Mouse (Mus musculus): ENCODE measurements around the gene Metrnl. TPM values are rescaled to one million over a fixed set of nuclear protein-coding genes. Genes with fewer than 3 reads are reported as not detected.

The Metrnl gene
- polyA plus RNA-seq, 1 experiment from 2014 or later = 10.1 TPM

DNA sequence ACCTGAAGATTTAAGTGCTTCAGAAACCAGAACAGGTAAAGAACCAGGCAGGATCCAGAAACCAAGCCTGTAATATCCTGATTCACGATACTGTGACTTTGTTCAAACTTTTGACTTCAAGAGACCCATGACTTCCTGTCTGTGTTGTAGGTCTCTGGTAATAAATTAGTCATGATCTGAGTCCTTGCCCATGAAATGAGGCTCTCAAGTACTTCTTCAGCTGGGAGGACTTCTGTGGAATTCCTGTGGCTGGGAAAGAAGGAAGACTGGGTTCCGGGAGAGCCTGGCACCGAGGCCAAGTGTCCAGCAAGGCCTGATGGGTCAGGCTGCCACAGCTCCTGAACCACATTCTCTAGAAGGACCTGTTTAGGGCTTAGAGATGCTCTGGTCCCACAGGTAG, 19.4 kb downstream of the Metrnl start:
- Histone ChIP-seq H3K4me1 (ENCODE audit: control insufficient read depth, insufficient read depth, low read length) (no peaks in the 10 kb centered on the region), H3K9me3 (replicated peaks; ENCODE audit: control insufficient read depth, low read length) (no peaks in the 10 kb centered on the region), H3K9ac (replicated peaks; ENCODE audit: low read length) (no peak overlapping the region), H3K4me3 (ENCODE audit: low read depth, low read length) (no peak overlapping the region), H3K27me3 (ENCODE audit: control insufficient read depth, insufficient read depth, low read length) (no peaks in the 10 kb centered on the region), H3K36me3 (replicated peaks; ENCODE audit: control insufficient read depth, insufficient read depth, low read depth, low read length) (no peaks in the 10 kb centered on the region), H3K27ac (replicated peaks; ENCODE audit: low read depth, low read length) (no peak overlapping the region), H3K4me2 (ENCODE audit: low read depth, low read length) (no peak overlapping the region)
- ATAC-seq (replicated peaks; ENCODE audit: insufficient number of reproducible peaks, low FRiP score, low TSS enrichment, low read depth) (no peak), DNase-seq (ENCODE audit: low spot score) (no peak)
- WGBS = 94% methylated on average over 3 of the region's 3 CpGs

DNA sequence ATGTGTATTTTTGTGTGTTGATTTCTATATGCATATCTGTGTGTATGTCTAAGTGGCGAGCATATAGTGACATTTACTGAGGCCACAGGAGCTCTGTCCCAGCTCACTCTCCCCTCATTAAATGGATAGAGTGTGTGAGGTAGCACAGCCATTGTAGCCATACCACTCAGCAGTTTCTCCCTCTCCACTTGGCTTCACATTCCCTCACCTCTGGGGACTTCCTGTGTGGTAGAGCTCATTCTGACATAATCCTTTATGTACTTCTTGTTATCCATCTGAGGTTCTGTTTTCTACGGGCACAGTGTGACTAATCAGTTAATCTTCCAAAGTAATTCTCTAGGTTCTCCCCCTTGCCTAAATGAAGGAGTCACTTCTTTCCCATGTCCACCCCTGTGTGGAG, 21.1 kb downstream of the Metrnl start:
- H3K4me2 ChIP-seq (ENCODE audit: low read depth, low read length) = no peak overlapping the region
- no peaks in the 10 kb centered on the region for H3K4me1 ChIP-seq (ENCODE audit: control insufficient read depth, insufficient read depth, low read length)
- no peak for ATAC-seq (replicated peaks; ENCODE audit: insufficient number of reproducible peaks, low FRiP score, low TSS enrichment, low read depth)
- no peaks in the 10 kb centered on the region for H3K36me3 ChIP-seq (replicated peaks; ENCODE audit: control insufficient read depth, insufficient read depth, low read depth, low read length)
- no peaks in the 10 kb centered on the region for H3K27me3 ChIP-seq (ENCODE audit: control insufficient read depth, insufficient read depth, low read length)
- H3K9ac ChIP-seq (replicated peaks; ENCODE audit: low read length) = no peak overlapping the region
- no peak overlapping the region for H3K4me3 ChIP-seq (ENCODE audit: low read depth, low read length)
- 69% methylated on average over 2 of the region's 2 CpGs for WGBS
- no peak overlapping the region for H3K27ac ChIP-seq (replicated peaks; ENCODE audit: low read depth, low read length)
- no peak for DNase-seq (ENCODE audit: low spot score)
- no peaks in the 10 kb centered on the region for H3K9me3 ChIP-seq (replicated peaks; ENCODE audit: control insufficient read depth, low read length)

DNA sequence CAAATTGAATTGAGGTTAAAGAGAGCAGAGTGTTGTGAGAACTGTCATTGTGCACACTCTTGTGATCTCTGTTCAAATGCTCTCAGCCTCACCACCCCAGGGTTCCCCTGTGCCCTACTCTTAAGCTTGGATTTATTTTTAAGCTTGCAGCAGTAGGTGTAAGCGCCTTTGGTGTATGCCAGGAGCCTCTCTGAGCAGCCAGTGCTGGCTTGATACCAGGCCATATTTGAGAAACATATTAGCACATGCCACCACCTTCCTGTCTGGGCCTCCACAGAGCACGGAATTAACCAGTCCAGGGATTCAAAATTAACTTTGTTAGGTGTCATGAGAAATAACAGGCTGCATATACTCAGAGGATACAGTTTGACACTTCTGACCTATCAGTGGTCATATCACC, 25.3 kb downstream of the Metrnl start:
- WGBS = 81% methylated on average over 2 of the region's 2 CpGs
- no peak for ATAC-seq (replicated peaks; ENCODE audit: insufficient number of reproducible peaks, low FRiP score, low TSS enrichment, low read depth)
- no peak overlapping the region for H3K4me2 ChIP-seq (ENCODE audit: low read depth, low read length)

GRCm38 (mm10) chr11:121734184-121734583, 32.8 kb downstream of the Metrnl start:
- H3K36me3 ChIP-seq (replicated peaks; ENCODE audit: control insufficient read depth, insufficient read depth, low read depth, low read length) = no peaks in the 10 kb centered on the region
- ATAC-seq (replicated peaks; ENCODE audit: insufficient number of reproducible peaks, low FRiP score, low TSS enrichment, low read depth) = no peak
- no peak overlapping the region for H3K4me2 ChIP-seq (ENCODE audit: low read depth, low read length)
- no peak for DNase-seq (ENCODE audit: low spot score)
- no peaks in the 10 kb centered on the region for H3K27me3 ChIP-seq (ENCODE audit: control insufficient read depth, insufficient read depth, low read length)
- no peaks in the 10 kb centered on the region for H3K9me3 ChIP-seq (replicated peaks; ENCODE audit: control insufficient read depth, low read length)
- WGBS = 87% methylated on average over 1 of the region's 1 CpGs
- no peak overlapping the region for H3K4me3 ChIP-seq (ENCODE audit: low read depth, low read length)
- H3K9ac ChIP-seq (replicated peaks; ENCODE audit: low read length) = no peak overlapping the region
- H3K27ac ChIP-seq (replicated peaks; ENCODE audit: low read depth, low read length) = no peak overlapping the region
- no peaks in the 10 kb centered on the region for H3K4me1 ChIP-seq (ENCODE audit: control insufficient read depth, insufficient read depth, low read length)

More for the DNA sequence above, 25.3 kb downstream of the Metrnl start:
- Histone ChIP-seq H3K9ac (replicated peaks; ENCODE audit: low read length) (no peak overlapping the region), H3K4me1 (ENCODE audit: control insufficient read depth, insufficient read depth, low read length) (no peaks in the 10 kb centered on the region), H3K36me3 (replicated peaks; ENCODE audit: control insufficient read depth, insufficient read depth, low read depth, low read length) (no peaks in the 10 kb centered on the region), H3K4me3 (ENCODE audit: low read depth, low read length) (no peak overlapping the region), H3K9me3 (replicated peaks; ENCODE audit: control insufficient read depth, low read length) (no peaks in the 10 kb centered on the region), H3K27ac (replicated peaks; ENCODE audit: low read depth, low read length) (no peak overlapping the region), H3K27me3 (ENCODE audit: control insufficient read depth, insufficient read depth, low read length) (no peaks in the 10 kb centered on the region)
- DNase-seq (ENCODE audit: low spot score) = no peak

GRCm38 (mm10) chr11:121734892-121735291, 33.5 kb downstream of the Metrnl start:
- Histone ChIP-seq H3K27me3 (ENCODE audit: control insufficient read depth, insufficient read depth, low read length) (no peaks in the 10 kb centered on the region), H3K9ac (replicated peaks; ENCODE audit: low read length) (no peak overlapping the region), H3K4me3 (ENCODE audit: low read depth, low read length) (no peak overlapping the region), H3K4me2 (ENCODE audit: low read depth, low read length) (no peak overlapping the region), H3K36me3 (replicated peaks; ENCODE audit: control insufficient read depth, insufficient read depth, low read depth, low read length) (no peaks in the 10 kb centered on the region), H3K27ac (replicated peaks; ENCODE audit: low read depth, low read length) (no peak overlapping the region), H3K4me1 (ENCODE audit: control insufficient read depth, insufficient read depth, low read length) (no peaks in the 10 kb centered on the region), H3K9me3 (replicated peaks; ENCODE audit: control insufficient read depth, low read length) (no peaks in the 10 kb centered on the region)
- ATAC-seq (replicated peaks; ENCODE audit: insufficient number of reproducible peaks, low FRiP score, low TSS enrichment, low read depth) (no peak), DNase-seq (ENCODE audit: low spot score) (no peak)
- 17% methylated on average over 1 of the region's 1 CpGs for WGBS

GRCm38 (mm10) chr11:121738616-121739015, 37.3 kb downstream of the Metrnl start:
- Histone ChIP-seq H3K9ac (replicated peaks; ENCODE audit: low read length) (no peak overlapping the region), H3K4me3 (ENCODE audit: low read depth, low read length) (no peak overlapping the region), H3K4me1 (ENCODE audit: control insufficient read depth, insufficient read depth, low read length) (no peaks in the 10 kb centered on the region), H3K9me3 (replicated peaks; ENCODE audit: control insufficient read depth, low read length) (no peaks in the 10 kb centered on the region), H3K4me2 (ENCODE audit: low read depth, low read length) (no peak overlapping the region), H3K27ac (replicated peaks; ENCODE audit: low read depth, low read length) (no peak overlapping the region), H3K36me3 (replicated peaks; ENCODE audit: control insufficient read depth, insufficient read depth, low read depth, low read length) (no peaks in the 10 kb centered on the region), H3K27me3 (ENCODE audit: control insufficient read depth, insufficient read depth, low read length) (no peaks in the 10 kb centered on the region)
- ATAC-seq (replicated peaks; ENCODE audit: insufficient number of reproducible peaks, low FRiP score, low TSS enrichment, low read depth) (no peak), DNase-seq (ENCODE audit: low spot score) (peak; percentile 2)
- 44% methylated on average over 3 of the region's 3 CpGs for WGBS

DNA sequence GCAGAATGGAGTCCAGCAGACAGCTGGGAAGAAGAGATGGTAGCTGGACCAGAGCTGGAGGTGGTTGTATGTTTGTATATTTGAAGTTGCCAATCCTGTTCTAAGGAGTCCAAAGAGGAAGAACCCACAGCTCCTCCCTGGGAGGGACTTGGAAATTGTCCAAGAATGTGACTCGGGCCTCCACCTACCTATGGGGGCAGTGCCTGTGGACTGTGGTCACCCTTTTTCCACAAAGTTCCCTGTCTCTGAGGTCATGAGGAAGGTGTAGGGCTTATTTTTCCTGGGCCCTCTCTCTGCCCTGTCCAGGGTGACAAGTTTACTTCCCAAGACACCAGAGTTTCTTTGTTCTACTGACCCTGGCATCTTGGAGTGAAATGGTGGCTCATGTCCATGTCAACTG, 39.6 kb downstream of the Metrnl start:
- Histone ChIP-seq H3K27me3 (ENCODE audit: control insufficient read depth, insufficient read depth, low read length) (no peaks in the 10 kb centered on the region), H3K9me3 (replicated peaks; ENCODE audit: control insufficient read depth, low read length) (no peaks in the 10 kb centered on the region), H3K4me3 (ENCODE audit: low read depth, low read length) (no peak overlapping the region), H3K27ac (replicated peaks; ENCODE audit: low read depth, low read length) (no peak overlapping the region), H3K4me2 (ENCODE audit: low read depth, low read length) (no peak overlapping the region), H3K9ac (replicated peaks; ENCODE audit: low read length) (no peak overlapping the region), H3K36me3 (replicated peaks; ENCODE audit: control insufficient read depth, insufficient read depth, low read depth, low read length) (no peaks in the 10 kb centered on the region), H3K4me1 (ENCODE audit: control insufficient read depth, insufficient read depth, low read length) (no peaks in the 10 kb centered on the region)
- DNase-seq (ENCODE audit: low spot score) (no peak), ATAC-seq (replicated peaks; ENCODE audit: insufficient number of reproducible peaks, low FRiP score, low TSS enrichment, low read depth) (no peak)
- WGBS = 47% methylated on average over 1 of the region's 1 CpGs

GRCm38 (mm10) chr11:121741433-121741832, 40.1 kb downstream of the Metrnl start:
- 68% methylated on average over 1 of the region's 1 CpGs for WGBS
- no peaks in the 10 kb centered on the region for H3K4me1 ChIP-seq (ENCODE audit: control insufficient read depth, insufficient read depth, low read length)
- H3K9ac ChIP-seq (replicated peaks; ENCODE audit: low read length) = no peak overlapping the region

More at GRCm38 (mm10) chr11:121741433-121741832, 40.1 kb downstream of the Metrnl start:
- Histone ChIP-seq H3K27ac (replicated peaks; ENCODE audit: low read depth, low read length) (no peak overlapping the region), H3K4me3 (ENCODE audit: low read depth, low read length) (no peak overlapping the region), H3K9me3 (replicated peaks; ENCODE audit: control insufficient read depth, low read length) (no peaks in the 10 kb centered on the region), H3K27me3 (ENCODE audit: control insufficient read depth, insufficient read depth, low read length) (no peaks in the 10 kb centered on the region), H3K4me2 (ENCODE audit: low read depth, low read length) (no peak overlapping the region), H3K36me3 (replicated peaks; ENCODE audit: control insufficient read depth, insufficient read depth, low read depth, low read length) (no peaks in the 10 kb centered on the region)
- no peak for ATAC-seq (replicated peaks; ENCODE audit: insufficient number of reproducible peaks, low FRiP score, low TSS enrichment, low read depth)
- DNase-seq (ENCODE audit: low spot score) = no peak

Measured in embryonic facial prominence, embryonic 11.5 days (tissue).